Mouse (Mus musculus) thymus, postnatal 14 days (tissue): ENCODE results near the gene Eif4e2.
A peak's percentile ranks its signal among the peaks of the same experiment; 100 is the strongest.

Source experiments
- DNase-seq: peaks from one replicate; pipeline ENCODE4 v3.0.0; 2021

Eif4e2 gene

DNA sequence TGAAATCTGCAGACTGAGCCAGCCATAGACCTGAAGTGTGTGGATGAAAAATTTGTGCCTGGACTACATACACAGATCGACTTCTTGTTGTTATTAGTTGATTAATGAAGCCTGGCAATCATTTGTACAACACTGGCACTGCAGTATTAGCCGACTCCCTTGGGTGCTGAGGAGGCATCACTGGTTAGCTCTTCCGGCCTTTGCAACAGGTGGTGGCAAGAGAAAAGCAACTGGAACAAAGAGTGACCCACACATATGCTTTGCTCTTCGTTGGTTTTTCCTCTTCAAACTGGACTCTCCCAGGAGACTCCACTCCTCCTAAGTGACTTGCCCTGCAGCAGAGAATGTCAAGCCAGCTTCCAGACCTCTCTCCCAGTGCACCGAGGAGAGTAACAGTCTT lies 9.9 kb upstream of the Eif4e2 start:
- DNase-seq: no peak

DNA sequence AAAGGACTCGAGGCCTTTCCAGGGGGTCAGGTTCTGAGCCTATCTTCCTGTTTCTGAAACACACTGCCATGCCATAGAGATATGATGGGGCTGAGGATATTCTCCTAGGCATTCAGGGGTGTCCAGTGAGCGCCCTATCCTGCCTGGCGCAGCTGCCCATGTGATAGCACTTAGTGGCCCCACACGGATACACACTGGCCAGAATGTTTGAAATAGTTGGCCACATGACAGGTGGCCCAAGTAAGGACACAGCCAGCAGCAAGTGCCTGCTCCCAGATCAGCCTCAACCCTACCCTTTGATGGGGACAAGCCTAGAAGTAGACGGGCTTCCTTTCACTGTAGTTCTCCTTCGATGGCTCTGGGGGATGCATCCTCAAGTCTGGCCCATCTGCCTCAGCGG lies 9.2 kb upstream of the Eif4e2 start, which contains the start of gene Chrng:
TSS of gene Chrng (plus strand) at position 193 of the 400 bp plus-strand sequence.
- no peak for DNase-seq

DNA sequence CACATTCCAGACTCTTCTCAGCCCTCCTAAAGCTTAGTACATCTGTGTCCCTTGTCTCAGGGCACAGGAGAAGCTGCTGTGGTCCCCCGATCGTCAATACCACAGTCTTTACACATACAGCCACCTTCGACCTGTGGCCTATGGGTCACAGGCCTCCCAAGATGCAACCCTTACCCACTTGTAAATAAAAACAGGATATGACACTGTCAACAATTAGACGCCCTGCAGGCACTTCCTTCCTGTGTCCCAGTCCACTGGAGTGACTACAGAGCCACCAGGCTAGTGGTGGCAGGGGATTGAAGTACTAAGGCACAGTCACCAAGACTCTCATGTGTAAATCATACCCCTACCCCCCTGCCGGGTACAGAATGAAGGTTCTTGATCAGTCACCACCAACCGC lies 8.7 kb upstream of the Eif4e2 start:
- DNase-seq: no peak

DNA sequence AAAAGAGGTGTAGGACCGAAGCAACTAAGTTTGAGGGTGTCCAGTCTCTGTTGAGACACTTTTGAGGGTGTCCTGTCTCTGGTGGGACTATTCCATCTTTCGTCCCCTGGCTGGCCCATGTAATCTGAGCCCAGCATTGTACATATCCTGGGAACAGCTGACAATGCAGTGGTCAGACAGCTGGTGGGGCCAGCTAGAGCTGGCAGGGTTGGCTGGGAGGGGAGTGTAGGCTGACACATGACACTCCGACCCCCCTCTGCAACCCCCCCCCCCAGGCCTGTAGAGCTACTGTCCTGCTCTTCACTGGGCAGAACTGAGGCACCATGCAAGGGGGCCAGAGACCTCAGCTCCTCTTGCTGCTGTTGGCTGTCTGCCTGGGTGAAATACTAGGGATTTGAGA lies 8.2 kb upstream of the Eif4e2 start:
- no peak for DNase-seq

DNA sequence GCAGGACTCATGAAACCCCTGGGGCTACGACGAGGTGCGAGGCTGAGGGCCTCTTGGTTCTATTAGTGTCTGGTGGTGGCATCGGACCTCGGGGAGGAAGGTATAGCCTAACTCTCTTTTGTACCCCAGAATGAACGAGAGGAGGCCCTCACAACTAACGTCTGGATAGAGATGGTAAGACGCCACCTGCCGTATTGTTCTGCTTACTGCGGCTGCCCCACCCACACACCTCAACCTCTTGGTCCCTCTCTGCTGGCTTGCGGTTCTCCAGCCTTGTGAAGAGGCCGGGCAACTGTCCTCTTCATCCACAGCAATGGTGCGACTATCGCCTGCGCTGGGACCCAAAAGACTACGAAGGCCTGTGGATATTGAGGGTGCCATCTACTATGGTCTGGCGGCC lies 7.4 kb upstream of the Eif4e2 start:
- DNase-seq: peak; percentile 40

DNA sequence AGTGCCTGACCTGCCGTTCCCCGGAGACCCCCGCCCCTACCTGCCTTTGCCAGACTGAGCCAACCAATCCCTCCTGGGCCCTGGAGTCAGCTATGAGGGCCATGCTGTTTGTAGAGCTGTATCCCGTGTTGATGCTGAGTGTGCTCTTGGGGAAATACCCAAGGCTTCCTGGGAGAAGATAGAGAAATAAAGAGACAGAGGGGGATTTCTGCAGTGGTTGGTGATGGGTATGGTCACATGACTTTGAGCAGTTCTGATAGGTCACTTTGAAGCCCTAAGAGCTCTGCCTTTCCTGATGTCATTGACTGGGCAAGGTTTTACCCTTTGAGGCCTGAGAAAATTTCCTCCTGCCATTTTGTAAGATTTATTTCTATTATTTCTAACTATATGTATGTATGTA lies 2.3 kb upstream of the Eif4e2 start:
- no peak for DNase-seq

DNA sequence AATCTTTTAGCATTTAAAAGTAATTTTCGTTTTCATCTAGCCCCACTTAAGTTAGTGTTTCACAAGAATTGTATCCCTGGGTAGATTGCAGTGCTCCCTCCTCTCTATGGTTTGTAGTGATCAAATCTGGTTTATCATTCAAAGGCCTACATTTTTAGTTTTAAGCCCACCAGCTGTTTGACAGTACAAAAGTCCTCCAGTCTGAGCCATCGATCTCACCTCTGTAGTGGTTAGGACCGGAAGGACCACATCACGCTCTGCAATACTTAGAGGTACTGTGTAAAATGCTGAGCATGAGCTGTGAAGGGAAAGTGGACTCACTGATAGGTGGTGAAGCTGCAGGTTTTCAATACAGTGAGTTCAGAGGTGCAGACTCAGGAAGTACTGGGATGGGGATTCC lies 1.0 kb downstream of the Eif4e2 start:
- peak; percentile 16 for DNase-seq

DNA sequence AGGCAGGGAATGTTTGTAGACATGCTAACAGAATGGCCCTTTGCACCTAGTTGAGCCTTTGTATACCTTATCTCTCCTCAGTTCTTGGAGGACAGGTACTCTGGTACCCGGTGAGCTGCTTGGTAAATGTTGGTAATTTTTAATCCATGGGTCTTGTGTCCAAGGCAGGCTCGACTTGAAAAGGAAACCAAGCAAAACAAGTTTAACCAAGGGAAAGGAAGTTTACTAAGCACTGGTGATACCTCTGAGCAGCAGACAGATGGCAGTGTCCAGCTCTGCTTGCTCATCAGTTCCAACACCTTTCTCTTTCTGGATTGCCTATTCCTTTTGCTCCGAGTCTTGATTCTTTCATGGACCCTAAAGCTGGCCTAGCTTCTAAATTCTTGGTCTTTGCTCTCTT lies 4.2 kb downstream of the Eif4e2 start:
- DNase-seq: no peak

DNA sequence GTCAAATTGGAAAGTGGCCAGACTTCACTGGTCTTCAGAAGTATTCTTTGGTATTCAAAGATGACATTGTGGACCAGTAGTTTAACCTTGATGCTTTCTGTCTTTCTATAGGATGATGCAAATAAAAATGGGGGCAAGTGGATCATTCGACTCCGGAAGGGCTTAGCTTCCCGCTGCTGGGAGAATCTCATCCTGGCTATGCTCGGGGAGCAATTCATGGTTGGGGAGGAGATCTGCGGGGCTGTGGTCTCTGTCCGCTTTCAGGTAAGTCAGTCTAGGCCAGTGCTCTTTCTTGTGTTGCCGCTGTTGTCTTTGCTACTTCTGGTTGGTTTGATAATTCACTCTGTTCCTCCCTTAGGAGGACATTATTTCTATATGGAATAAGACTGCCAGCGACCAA lies 12.0 kb downstream of the Eif4e2 start:
- no peak for DNase-seq

DNA sequence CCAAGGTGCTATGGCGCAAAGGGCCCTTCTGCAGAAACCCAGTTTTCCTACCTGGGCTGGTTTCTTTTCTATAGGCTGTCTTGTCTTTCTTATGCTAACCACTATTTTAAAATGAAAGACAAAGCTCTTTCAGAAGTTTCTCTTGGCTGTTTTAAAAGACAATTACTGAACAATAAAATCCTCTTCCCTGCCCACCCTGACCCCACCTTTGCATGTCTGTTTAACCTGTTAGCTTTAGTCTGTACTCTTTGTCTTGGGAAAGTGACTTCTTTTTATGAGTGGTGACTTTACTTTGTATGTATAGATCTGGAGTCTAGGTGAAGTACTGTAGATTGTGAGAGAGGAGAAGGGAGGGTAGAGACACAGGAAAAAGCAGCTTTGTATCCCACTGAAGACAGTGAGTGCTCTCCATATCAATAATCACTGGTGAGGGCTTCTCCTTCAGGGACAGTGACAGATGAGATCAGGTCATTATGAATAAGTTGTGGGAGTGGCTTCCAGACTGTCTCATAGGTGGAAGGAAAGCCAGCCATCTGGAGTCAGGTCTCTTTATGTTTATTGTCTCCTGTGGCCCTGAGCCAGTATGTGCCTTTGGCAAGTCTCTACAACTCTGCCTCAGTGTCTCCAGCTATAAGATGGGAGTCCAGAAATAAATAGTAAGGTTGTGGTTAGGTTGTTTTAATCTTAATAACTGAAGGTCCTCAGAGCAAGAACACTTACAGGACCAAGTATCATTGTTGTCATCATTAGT lies 12.9 kb downstream of the Eif4e2 start:
- DNase-seq: no peak

DNA sequence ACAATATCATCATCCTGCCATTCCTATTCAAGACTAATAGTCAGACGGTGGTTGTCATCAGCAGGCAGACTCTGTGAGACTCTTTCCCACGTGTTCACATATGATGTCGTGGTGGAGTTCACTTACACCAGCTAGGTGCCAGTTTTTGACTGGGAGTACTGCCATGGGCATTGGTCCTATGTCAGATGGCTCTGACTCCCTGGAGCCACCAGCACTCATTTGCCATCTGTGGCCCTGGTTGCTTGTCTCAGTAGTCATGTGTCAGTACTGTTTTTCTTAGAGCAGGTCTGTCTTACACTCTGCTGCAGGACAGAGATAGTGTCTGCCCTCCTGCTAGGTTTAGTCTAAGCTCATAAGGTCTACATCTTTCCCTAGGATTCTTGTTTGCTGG lies 13.4 kb downstream of the Eif4e2 start:
- no peak for DNase-seq

DNA sequence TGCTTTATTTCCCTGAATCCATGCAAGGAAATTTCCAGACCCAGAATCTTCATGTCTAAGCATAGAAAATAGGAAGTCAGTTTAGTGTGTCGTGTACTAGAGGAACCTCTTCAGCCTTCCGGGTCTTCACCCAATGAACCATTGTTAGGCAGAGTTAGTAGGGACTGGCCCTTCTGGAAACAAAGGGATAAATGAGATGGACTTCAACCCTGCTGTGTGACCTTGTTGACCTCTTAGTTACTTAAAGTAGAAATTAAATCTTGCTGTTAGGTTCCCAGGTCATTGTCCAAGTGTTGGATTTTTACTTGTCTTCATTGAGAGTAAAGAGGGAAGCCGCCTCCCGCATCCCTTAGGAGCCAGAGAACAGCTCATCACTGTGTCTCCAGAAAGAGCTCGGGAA lies 16.9 kb downstream of the Eif4e2 start:
- DNase-seq: no peak

DNA sequence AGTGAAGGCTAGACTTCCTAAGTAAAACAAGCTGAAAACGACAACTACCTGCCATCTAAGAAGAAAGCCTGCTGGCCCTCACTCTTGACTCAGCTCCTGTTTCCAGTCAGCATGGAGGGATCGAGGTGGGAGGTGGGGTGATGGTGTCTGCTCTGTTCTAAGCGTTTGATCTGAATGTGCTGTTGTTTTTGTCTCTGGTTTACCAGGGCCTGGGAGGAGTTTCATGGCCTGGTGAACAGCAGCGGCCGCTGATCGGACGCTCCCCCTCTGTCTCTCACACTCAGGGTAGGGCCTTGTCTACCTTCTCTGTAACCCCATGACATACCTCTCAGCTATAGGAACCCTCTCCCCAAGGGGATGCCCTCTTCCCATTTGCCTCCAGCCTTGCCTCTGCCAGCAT lies 18.5 kb downstream of the Eif4e2 start:
- DNase-seq: no peak

DNA sequence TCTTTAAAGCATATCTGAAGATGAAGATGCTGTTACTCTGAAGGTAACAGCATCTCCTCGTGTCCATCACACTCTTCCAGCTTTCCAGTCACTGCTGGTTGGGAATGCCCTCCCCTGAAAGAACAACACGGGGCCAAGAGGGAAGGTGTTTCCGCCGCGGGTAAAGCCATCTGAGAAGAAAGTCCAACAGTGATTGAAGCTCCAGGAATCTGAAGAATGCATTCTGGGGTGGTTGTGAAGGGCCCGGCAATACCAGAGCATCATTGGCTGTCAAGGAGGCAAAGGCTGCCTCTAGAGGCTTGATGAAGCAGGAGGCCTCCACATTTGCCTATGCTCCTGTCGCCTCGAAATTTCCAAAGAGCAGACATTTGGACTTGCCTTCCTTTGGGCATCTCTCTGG lies 25.3 kb downstream of the Eif4e2 start:
- no peak for DNase-seq

DNA sequence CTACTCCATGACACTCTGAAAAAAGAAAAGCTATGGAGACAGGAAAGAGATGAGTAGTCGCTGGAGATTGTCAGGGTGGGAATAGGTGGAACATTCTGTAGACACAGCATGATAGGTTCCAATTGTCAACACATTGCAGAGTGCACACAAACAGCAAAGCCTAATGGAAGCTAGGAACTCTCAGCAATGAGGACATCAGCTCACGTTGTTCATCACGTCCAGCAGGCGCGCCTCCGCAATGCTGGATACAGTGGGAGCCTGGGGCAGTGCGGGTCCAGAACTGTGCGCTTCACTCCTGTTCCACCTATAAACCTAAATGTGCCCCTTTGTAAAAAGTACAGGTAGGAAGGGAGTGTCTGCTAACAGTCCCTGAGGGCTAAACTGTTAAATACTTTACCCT lies 29.3 kb downstream of the Eif4e2 start:
- DNase-seq: no peak

DNA sequence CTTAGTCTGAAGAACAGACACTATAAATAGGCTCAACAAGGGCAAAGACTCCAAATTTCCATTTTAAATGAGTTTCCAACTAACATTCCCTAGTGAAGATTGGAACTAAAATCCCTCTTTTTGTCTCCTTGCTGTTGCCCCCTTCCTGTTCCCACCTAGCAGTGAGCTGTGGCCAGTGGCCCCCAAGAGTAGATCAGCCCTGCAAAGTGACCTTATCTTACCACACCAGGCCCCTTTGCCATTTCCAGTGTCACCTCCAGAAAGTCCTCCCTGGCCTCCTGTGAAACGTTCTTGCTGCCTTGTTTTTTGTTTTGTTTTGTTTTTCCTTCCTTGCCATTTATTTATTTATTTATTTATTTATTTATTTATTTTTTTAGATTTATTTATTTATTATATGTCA lies 31.7 kb downstream of the Eif4e2 start:
- DNase-seq: no peak

DNA sequence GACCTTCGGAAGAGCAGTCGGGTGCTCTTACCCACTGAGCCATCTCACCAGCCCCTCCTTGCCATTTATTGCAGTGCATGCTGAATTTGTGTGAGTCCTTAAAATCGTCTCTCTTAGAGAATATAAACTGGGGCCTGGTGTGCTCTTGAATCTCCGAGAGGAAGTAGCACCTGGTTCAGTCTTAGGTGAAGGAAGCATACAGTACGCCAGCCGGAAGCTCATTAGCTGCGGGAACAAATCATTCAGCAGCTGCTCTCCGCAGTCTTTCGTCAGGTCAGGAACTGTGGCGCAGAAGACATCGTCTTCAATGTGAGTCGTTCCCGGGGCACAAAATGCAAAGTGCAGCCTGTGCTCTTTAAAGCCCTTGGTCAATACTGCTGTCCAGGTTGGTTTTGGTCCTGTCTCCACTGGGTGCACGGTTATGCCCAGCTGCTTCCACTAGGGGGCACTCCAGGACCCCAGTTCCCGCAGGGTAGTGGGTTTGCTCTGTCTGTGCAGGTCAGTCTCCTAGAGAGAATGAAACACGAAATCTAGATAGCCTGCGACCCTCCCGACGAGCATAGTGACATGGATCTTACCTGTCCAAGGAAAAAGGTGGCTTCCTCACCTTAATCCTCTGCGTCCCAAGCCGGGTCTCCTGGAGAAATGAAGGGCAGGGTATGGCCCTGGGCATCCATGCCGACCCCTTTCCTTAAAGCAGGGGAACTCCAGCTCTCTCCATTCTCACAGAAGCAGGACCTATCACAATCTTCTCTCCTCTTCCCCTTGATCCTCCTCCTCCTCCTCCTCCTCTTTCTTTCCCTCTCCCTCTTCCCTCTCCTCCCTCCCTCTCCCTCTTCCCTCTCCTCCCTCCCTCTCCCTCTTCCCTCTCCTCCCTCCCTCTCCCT lies 32.5 kb downstream of the Eif4e2 start:
- peak; percentile 77 for DNase-seq

DNA sequence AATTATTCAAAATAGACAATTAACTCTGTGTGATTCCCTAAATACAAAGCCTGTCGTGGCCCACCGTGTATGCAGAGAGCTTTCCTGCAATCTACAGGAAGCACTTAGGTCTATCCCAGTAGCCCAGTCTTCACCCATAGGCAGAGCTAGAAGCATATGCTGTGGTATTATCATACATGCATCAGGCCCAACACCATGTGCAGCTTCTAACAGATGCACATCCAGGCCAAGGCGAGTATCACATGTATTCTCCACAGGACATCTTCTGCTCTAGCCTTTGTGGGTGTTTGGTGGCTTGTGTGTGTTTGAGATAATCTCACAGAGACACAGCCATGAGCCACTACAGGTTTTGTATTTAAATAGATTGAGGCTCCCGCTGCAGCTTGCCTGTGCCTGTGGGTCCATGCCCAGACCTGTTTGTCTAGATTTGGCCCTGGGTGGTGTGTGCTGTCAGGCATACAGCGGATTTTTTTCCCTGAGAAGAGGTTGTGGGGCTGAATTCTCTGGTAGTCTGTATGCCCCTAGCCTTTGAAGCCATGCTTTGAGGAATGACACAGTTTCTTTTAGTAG lies 38.4 kb downstream of the Eif4e2 start:
- DNase-seq: no peak

DNA sequence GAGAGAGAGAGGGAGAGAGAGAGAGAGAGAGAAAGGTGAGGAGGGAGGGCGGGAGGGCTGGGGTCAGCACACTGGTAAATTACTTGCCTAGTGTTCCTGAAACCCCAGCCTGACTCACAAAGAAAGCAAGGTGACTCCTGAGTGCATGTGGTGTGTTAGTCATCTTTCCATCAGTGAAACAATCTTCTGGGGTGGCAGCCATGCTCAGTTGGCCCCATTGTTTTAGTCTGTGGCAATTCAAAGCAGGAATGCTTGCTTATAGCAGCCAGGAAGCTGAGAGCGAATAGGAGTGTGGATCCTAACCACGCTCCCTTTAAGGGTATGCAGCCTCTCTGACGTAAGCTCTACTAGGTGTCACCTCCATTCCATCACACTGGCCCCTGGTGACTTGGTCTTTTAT lies 41.5 kb downstream of the Eif4e2 start:
- no peak for DNase-seq

DNA sequence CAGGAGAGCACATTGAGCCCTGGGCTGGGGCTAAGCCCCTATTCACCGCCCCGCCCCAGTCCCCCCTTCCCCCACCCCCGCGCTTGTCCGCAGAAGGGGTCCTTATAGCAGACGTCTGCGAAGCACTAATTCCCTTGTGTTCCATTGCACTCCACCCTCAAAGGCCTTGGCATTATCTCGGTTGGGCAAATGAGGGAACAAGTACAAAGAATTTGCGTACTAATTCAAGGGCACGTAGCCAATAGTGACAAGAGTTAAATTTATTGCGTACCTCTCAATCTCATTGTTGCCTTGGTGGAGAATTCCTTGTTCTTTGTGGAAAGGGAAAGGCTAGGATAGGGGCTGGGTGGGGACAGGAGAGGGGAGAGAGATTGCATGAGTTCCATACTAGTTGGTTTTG lies 44.0 kb downstream of the Eif4e2 start:
- DNase-seq: no peak

DNA sequence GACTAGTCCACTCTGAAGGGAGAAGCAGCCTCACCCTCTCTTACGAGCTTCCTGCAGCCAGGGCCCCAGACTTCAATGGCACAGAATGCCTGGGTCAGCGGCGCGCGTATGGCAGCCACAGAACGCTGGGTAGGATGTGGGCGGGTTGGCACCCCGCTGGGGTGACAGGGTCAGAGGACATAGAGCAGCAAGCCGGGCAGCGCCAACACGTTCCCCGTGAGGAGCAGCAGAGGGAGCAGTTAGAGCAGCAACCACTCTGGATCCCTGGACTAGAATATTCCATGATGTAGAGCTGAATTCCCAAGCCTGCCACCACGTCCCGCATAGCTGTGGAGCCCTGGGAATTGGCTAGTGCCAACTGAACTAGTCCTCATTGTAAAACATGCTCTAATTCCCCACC lies 44.8 kb downstream of the Eif4e2 start:
- no peak for DNase-seq

DNA sequence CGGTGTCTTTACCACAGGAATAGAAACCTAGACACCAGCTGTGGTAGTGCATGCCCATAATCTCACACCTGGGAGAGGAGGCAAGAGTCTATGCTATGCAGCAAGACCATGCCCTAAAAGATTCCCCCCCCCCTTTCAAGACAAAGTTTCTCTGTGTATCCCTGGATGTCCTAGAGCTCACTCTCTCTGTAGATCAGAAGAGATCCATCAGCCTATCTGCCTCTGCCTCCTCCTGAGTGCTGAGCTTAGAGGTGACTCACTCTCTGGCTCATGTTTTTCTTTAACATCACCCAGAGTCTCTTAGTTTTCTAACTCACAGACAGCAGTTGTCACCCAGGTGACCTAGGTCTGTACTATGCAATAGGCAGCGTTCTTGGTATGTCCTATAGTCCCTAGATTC lies 45.6 kb downstream of the Eif4e2 start:
- no peak for DNase-seq

DNA sequence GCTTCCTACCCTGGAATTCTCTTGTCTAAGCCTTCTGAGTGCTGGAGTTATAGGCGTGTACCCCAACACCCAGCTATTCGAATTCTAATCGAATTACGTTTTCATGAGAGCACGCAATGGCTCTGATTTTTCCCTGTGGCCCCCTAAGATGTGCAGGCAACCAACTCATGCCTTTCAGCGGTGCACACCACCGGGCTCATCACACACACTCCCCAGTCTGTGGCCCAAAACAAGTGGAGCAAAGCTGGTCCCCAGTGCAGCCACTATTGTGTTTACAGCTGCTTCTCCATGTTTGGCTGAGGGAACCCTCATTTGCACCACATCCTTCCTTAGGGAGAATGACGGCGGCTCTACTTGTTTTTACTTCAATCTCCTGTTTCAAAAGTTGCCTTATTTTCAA lies 49.5 kb downstream of the Eif4e2 start:
- DNase-seq: no peak

DNA sequence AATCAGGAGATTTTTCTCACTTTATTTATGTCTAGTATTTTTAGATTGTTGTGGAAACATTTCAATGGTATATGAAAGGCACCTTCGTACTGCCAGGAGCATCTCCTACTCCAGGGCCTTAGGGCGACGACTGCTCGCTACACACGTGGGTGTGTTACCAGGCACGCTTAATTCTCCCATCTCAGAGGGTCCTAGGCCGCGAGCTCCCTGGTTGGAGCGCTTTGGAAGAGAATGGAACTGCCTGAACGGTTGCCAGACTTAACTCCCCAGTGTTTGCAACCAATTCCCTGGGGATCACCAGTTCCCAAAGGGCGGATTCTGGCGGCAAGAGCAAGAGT lies 50.1 kb downstream of the Eif4e2 start:
- no peak for DNase-seq
